In genomic region chr7:113037825-113038613, GRCm38 (mm10) we compare ENCODE assay signal across 21 mouse cellular contexts.
DNase-seq lines count a peak whose midpoint lies in the region; ATAC-seq and TF ChIP-seq lines count a peak whose summit lies in the region.
"Had no signal": no experiment of that assay in that cellular context is flagged by ENCODE, and none has a peak within 500 bp of the region (broad histone marks: within the 10 kb centered on the region; RNA-seq: fewer than 3 reads in every experiment).

No protein-coding gene starts in this region.

- TF ChIP-seq CTCF in Patski (IDR thresholded peaks at IDR 0.05): no peak

- H3K4me1 ChIP-seq in intestine, embryonic 15.5 days (replicated peaks): no peaks in the 10 kb centered on the region
- 0 out of 2 replicates have a peak, but pooled peaks cover 2% of the 10 kb centered on the region for H3K4me1 ChIP-seq in midbrain, embryonic 16.5 days (ENCODE audit: control insufficient read depth, insufficient read depth, low read length)
- H3K4me1 ChIP-seq: limb, embryonic 15.5 days; liver, embryonic 15.5 days; neural tube, embryonic 13.5 days had no signal

- in situ Hi-C loops in Patski (cut with MboI; ENCODE audit: low pct_unique_long_range_greater_than_20kb): loop anchor here (5.0 kb wide), 1 partner anchor 89 kb away; no protein-coding TSS in a partner anchor

- no peak overlapping the region for H3K27ac ChIP-seq in intestine, embryonic 15.5 days
- no peak overlapping the region for H3K27ac ChIP-seq in midbrain, embryonic 16.5 days (ENCODE audit: low read length)
- H3K27ac ChIP-seq: hindbrain, embryonic 14.5 days; limb, embryonic 15.5 days; liver, embryonic 15.5 days; neural tube, embryonic 13.5 days had no signal

- H3K9ac ChIP-seq in intestine, embryonic 15.5 days: no peak overlapping the region
- no peak overlapping the region for H3K9ac ChIP-seq in midbrain, embryonic 16.5 days (ENCODE audit: low read depth, low read length)
- H3K9ac ChIP-seq: heart, embryonic 12.5 days; hindbrain, embryonic 14.5 days; limb, embryonic 15.5 days; liver, embryonic 15.5 days; neural tube, embryonic 13.5 days had no signal

- CTCF ChIA-PET in Patski (lab: Charles Lee): no interaction called here

- H3K36me3 ChIP-seq in intestine, embryonic 15.5 days: no peaks in the 10 kb centered on the region
- no peaks in the 10 kb centered on the region for H3K36me3 ChIP-seq in midbrain, embryonic 16.5 days (ENCODE audit: control insufficient read depth, insufficient read depth, low read length)
- H3K36me3 ChIP-seq: G1E; heart, embryonic 12.5 days; limb, embryonic 15.5 days; liver, embryonic 15.5 days; neural tube, embryonic 13.5 days had no signal

- H3K4me2 ChIP-seq in intestine, embryonic 15.5 days (replicated peaks): no peak overlapping the region
- no peak overlapping the region for H3K4me2 ChIP-seq in midbrain, embryonic 16.5 days (ENCODE audit: low read length)
- H3K4me2 ChIP-seq: heart, embryonic 12.5 days; hindbrain, embryonic 14.5 days; limb, embryonic 15.5 days; liver, embryonic 15.5 days; neural tube, embryonic 13.5 days had no signal

- no peaks in the 10 kb centered on the region for H3K9me3 ChIP-seq in intestine, embryonic 15.5 days
- H3K9me3 ChIP-seq in midbrain, embryonic 16.5 days (replicated peaks; ENCODE audit: control insufficient read depth, low read length, poor library complexity, severe bottlenecking): no peaks in the 10 kb centered on the region
- H3K9me3 ChIP-seq: heart, embryonic 12.5 days; limb, embryonic 15.5 days; liver, embryonic 15.5 days; neural tube, embryonic 13.5 days had no signal

- H3K27me3 ChIP-seq in Patski: no peaks in the 10 kb centered on the region
- no peaks in the 10 kb centered on the region for H3K27me3 ChIP-seq in intestine, embryonic 15.5 days (replicated peaks)
- no peaks in the 10 kb centered on the region for H3K27me3 ChIP-seq in midbrain, embryonic 16.5 days (ENCODE audit: control insufficient read depth, insufficient read depth, low read depth, low read length)
- H3K27me3 ChIP-seq: heart, embryonic 12.5 days; limb, embryonic 15.5 days; liver, embryonic 15.5 days; neural tube, embryonic 13.5 days had no signal

- no peak for ATAC-seq in Patski
- peak; percentile 53; the same call in 1 of the 2 replicates for ATAC-seq in intestine, embryonic 15.5 days
- no peak for ATAC-seq in midbrain, embryonic 16.5 days
- ATAC-seq: forebrain, embryonic 16.5 days had no signal

- POLR2A ChIA-PET in Patski (lab: Charles Lee): no interaction called here

- no peak overlapping the region for H3K4me3 ChIP-seq in intestine, embryonic 15.5 days (replicated peaks)
- H3K4me3 ChIP-seq in midbrain, embryonic 16.5 days (ENCODE audit: low read depth, low read length): no peak overlapping the region
- H3K4me3 ChIP-seq: heart, embryonic 12.5 days; limb, embryonic 15.5 days; liver, embryonic 15.5 days; neural tube, embryonic 13.5 days had no signal

- peak; percentile 46 for DNase-seq in 416B (ENCODE audit: low read depth)
- peak; percentile 28 for DNase-seq in Patski (ENCODE audit: low read depth, low spot score)
- peak; percentile 24 for DNase-seq in lung, postnatal 25 days (ENCODE audit: low spot score)
- DNase-seq in cerebellum, adult 9-11 months: no peak
- DNase-seq in cerebellum, postnatal 36 days: no peak
- no peak for DNase-seq in frontal cortex, postnatal 10 days (ENCODE audit: low spot score in 2 of 2)
- DNase-seq: cerebellum, adult 9-10 months; embryo, embryonic 11 days; gastrocnemius, postnatal 36 days; heart, postnatal 14 days; spleen, adult 18-20 months; thymus, postnatal 4 days had no signal

- WGBS in intestine, embryonic 15.5 days: 66% methylated on average over 12 of the region's 12 CpGs
- WGBS in midbrain, embryonic 16.5 days: 73% methylated on average over 12 of the region's 12 CpGs

Comparison
In these comparisons a context has a peak if more than half of its experiments do, and no peak if none do; other contexts are left out.
1. DNase-seq: peak in 416B (single experiment), Patski (single experiment) and lung, postnatal 25 days (single experiment); none in cerebellum, adult 9-11 months (single experiment), cerebellum, postnatal 36 days (0 of 2) and frontal cortex, postnatal 10 days (0 of 2).